Mouse (Mus musculus): ENCODE data around the gene Serhl.
"Not testable (repeated sequence)": the region's sequence is repeated elsewhere in the genome, so short reads cannot be mapped to it uniquely, and the experiment has no call there.

The Serhl gene

GRCm38 (mm10) chr15:83126582-83126981 lies 37.3 kb downstream of the Serhl start:
- DNase-seq (ENCODE audit: low spot score): no peak

GRCm38 (mm10) chr15:83127037-83127436 lies 37.7 kb downstream of the Serhl start:
- not testable (repeated sequence) for DNase-seq (ENCODE audit: low spot score)

- DNase-seq (ENCODE audit: low spot score): no peak
Observed at GRCm38 (mm10) chr15:83129530-83130231, 40.4 kb downstream of the Serhl start.

GRCm38 (mm10) chr15:83134671-83135070 lies 45.4 kb downstream of the Serhl start:
- DNase-seq (ENCODE audit: low spot score): no peak

- no peak for DNase-seq (ENCODE audit: low spot score)
Observed at GRCm38 (mm10) chr15:83135654-83136053, 46.3 kb downstream of the Serhl start.

GRCm38 (mm10) chr15:83142861-83143260 lies 53.6 kb downstream of the Serhl start:
- DNase-seq (ENCODE audit: low spot score): no peak

GRCm38 (mm10) chr15:83145541-83145940 lies 56.2 kb downstream of the Serhl start:
- DNase-seq (ENCODE audit: low spot score): no peak

- no peak for DNase-seq (ENCODE audit: low spot score)
Observed at GRCm38 (mm10) chr15:83148395-83148794, 59.1 kb downstream of the Serhl start.

GRCm38 (mm10) chr15:83148801-83149195 lies 59.5 kb downstream of the Serhl start:
- no peak for DNase-seq (ENCODE audit: low spot score)

- DNase-seq (ENCODE audit: low spot score): peak; percentile 93
Observed at GRCm38 (mm10) chr15:83149196-83150072, 60.1 kb downstream of the Serhl start, which contains the start of gene Poldip3. TSS of gene Poldip3 (minus strand) at chr15:83149384.

GRCm38 (mm10) chr15:83150073-83150442 lies 60.8 kb downstream of the Serhl start:
- no peak for DNase-seq (ENCODE audit: low spot score)

- no peak for DNase-seq (ENCODE audit: low spot score)
Observed at GRCm38 (mm10) chr15:83150694-83151093, 61.4 kb downstream of the Serhl start.

- no peak for DNase-seq (ENCODE audit: low spot score)
Observed at GRCm38 (mm10) chr15:83154309-83154708, 65.0 kb downstream of the Serhl start.

- DNase-seq (ENCODE audit: low spot score): no peak
Observed at GRCm38 (mm10) chr15:83155672-83156419, 66.5 kb downstream of the Serhl start.

- DNase-seq (ENCODE audit: low spot score): peak; percentile 66
Observed at GRCm38 (mm10) chr15:83156929-83157666, 67.8 kb downstream of the Serhl start.

GRCm38 (mm10) chr15:83157667-83158064 lies 68.4 kb downstream of the Serhl start:
- no peak for DNase-seq (ENCODE audit: low spot score)

- no peak for DNase-seq (ENCODE audit: low spot score)
Observed at GRCm38 (mm10) chr15:83158587-83159160, 69.4 kb downstream of the Serhl start.

- no peak for DNase-seq (ENCODE audit: low spot score)
Observed at GRCm38 (mm10) chr15:83159823-83160222, 70.5 kb downstream of the Serhl start.

GRCm38 (mm10) chr15:83160561-83160960 lies 71.3 kb downstream of the Serhl start:
- DNase-seq (ENCODE audit: low spot score): no peak

- no peak for DNase-seq (ENCODE audit: low spot score)
Observed at GRCm38 (mm10) chr15:83161062-83161748, 71.9 kb downstream of the Serhl start.

GRCm38 (mm10) chr15:83162001-83162400 lies 72.7 kb downstream of the Serhl start:
- DNase-seq (ENCODE audit: low spot score): no peak

Data from ovary, postnatal 14 days (tissue).